Mouse (Mus musculus): ENCODE measurements at regions not wholly inside any gene's neighbourhood (a gene's known extent, or its start where the extent isn't known, plus 50 kb on each side); places are given as distances from the start of the nearest gene placed in this dataset.
"Not testable (repeated sequence)": the region's sequence is repeated elsewhere in the genome, so short reads cannot be mapped to it uniquely, and the experiment has no call there.

- H3ac ChIP-seq (ENCODE audit: control insufficient read depth, insufficient read length), result no peak overlapping the region
- no peak overlapping the region for H3K4me2 ChIP-seq (ENCODE audit: low read depth)
- no peak overlapping the region for H3K4me3 ChIP-seq
- TF ChIP-seq CEBPB (IDR thresholded peaks at IDR 0.05; ENCODE audit: insufficient read depth, poor library complexity, severe bottlenecking), result no peak
- no peak for TF ChIP-seq REST (IDR thresholded peaks at IDR 0.05; ENCODE audit: insufficient read depth, insufficient read length)
- TF ChIP-seq MYOG (IDR thresholded peaks at IDR 0.05; ENCODE audit: control insufficient read depth in 1 of 3, insufficient read depth in 1 of 3, insufficient read length in 2 of 3, low read depth in 2 of 3), result no peak
- TF ChIP-seq E2F4 (IDR thresholded peaks at IDR 0.05; ENCODE audit: insufficient read depth), result no peak
- TF ChIP-seq TCF12 (IDR thresholded peaks at IDR 0.05; ENCODE audit: insufficient read depth, poor library complexity, severe bottlenecking), result no peak
- no peaks in the 10 kb centered on the region for H3K79me2 ChIP-seq (ENCODE audit: control insufficient read depth, insufficient read depth)
- no peaks in the 10 kb centered on the region for H3K27me3 ChIP-seq (ENCODE audit: control insufficient read depth, insufficient read depth, insufficient read length)
- H3K36me3 ChIP-seq (ENCODE audit: control insufficient read depth, insufficient read depth), result no peaks in the 10 kb centered on the region
Observed at GRCm38 (mm10) chr17:66206074-66206473, 82.8 kb downstream of the Ddx11 start.

DNA sequence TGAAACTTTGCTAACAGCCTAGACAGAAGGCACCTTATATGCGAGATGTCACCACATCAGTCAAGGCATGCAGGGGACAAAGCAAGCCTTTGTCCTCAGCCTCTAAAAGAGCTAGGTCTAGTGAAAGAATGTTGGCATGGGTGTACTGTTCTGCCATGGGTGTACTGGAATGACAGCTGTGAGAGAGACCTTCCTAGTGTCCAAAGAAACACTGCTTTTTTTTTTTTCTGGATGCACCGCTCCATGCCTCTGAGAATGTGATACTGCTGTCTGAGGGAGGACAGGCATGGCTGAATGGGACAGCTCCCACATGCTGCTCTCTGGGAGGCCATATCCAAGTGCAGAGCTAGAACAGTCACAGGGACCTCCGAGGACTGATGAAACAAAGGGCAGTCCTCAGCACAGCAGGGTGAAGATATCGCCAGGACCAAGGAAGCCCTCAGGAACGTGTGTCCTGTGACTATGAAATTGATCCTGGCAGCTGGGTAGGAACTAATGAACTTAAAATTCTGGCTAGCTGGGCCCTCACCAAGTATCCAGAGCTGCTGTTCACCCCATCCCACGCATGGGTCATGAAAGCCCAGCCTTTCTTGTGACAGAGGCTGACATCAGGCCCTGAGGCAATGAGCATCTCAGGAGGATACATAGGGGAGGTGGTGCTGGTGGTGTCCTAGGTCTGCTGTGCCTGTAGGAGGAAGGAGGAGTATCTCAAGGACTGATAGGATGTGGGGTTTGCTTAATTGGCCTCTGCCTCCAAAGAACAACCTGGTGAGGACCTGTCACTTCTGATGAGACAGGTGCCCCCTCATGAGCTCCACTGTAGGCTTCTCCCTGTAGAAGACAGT lies 84.6 kb downstream of the Ddx11 start:
- H3K36me3 ChIP-seq (ENCODE audit: control insufficient read depth, insufficient read depth); H3K27me3 ChIP-seq (ENCODE audit: control insufficient read depth, insufficient read depth, insufficient read length); H3K4me3 ChIP-seq; H3K79me2 ChIP-seq (ENCODE audit: control insufficient read depth, insufficient read depth); H3K4me2 ChIP-seq (ENCODE audit: low read depth); H3ac ChIP-seq (ENCODE audit: control insufficient read depth, insufficient read length): not testable (repeated sequence)

GRCm38 (mm10) chr17:66208803-66209515 lies 85.6 kb downstream of the Ddx11 start:
- H3K27me3 ChIP-seq (ENCODE audit: control insufficient read depth, insufficient read depth, insufficient read length), result peaks cover 10% of the 10 kb centered on the region
- H3K79me2 ChIP-seq (ENCODE audit: control insufficient read depth, insufficient read depth); H3K4me3 ChIP-seq; H3K36me3 ChIP-seq (ENCODE audit: control insufficient read depth, insufficient read depth); H3ac ChIP-seq (ENCODE audit: control insufficient read depth, insufficient read length); H3K4me2 ChIP-seq (ENCODE audit: low read depth): not testable (repeated sequence)

DNA sequence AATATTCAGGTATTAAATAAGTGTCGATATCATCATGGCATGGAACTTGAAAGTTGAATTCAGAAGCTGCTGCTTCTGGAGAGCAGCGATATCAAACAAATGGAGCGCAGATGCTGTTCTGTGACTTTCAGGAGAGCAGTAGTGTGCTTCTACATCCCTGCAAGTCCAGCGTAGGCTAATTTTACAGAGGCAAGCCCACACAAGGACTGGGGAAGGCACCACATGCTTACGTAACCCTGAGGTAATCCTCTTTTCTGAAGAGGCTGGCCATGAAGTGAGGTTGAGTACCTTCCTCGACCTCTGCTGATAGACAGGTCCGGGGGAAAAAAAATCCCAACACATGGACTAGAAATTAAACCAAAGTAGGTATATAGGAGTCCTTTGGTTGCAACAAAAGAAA lies 88.2 kb downstream of the Ddx11 start:
- Histone ChIP-seq H3K36me3 (ENCODE audit: control insufficient read depth, insufficient read depth) (no peaks in the 10 kb centered on the region), H3K27me3 (ENCODE audit: control insufficient read depth, insufficient read depth, insufficient read length) (peaks cover 15% of the 10 kb centered on the region), H3K4me2 (ENCODE audit: low read depth) (no peak overlapping the region), H3ac (ENCODE audit: control insufficient read depth, insufficient read length) (no peak overlapping the region), H3K4me3 (no peak overlapping the region), H3K79me2 (ENCODE audit: control insufficient read depth, insufficient read depth) (no peaks in the 10 kb centered on the region)
- no peak for TF ChIP-seq MYOD1 (IDR thresholded peaks at IDR 0.05; ENCODE audit: control insufficient read depth in 1 of 3, insufficient read length in 2 of 3, low read depth in 2 of 3)
- no peak for TF ChIP-seq CEBPB (IDR thresholded peaks at IDR 0.05; ENCODE audit: insufficient read depth, poor library complexity, severe bottlenecking)
- no peak for TF ChIP-seq USF1 (IDR thresholded peaks at IDR 0.05; ENCODE audit: low read depth)
- no peak for TF ChIP-seq SRF (IDR thresholded peaks at IDR 0.05; ENCODE audit: control insufficient read depth, insufficient read length, low read depth)

DNA sequence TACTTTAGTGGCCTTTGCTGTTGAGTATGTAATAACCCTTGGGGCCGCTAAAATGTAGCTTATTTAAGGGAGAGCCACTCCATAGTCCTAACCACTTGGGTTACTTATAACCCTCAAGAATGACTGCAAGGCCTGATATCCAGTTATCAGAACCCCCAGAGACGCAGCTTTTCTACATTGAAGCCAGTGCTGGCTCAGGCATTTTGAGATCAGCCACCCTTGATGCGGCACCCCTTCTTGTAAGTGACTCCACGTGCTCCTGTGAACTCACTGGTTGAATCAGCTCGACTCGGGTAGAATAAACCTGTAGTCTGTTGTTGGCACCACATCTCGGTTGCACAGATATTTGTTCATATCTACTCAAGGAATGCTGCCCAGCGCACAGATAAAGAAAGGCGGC lies 89.3 kb downstream of the Ddx11 start:
- H3K4me2 ChIP-seq (ENCODE audit: low read depth), result no peak overlapping the region
- no peak for TF ChIP-seq POLR2A (IDR thresholded peaks at IDR 0.05; ENCODE audit: insufficient read length, low read depth)
- TF ChIP-seq TCF3 (IDR thresholded peaks at IDR 0.05; ENCODE audit: insufficient read length, low read depth), result no peak
- TF ChIP-seq E2F4 (IDR thresholded peaks at IDR 0.05; ENCODE audit: insufficient read depth), result no peak
- TF ChIP-seq MAX (IDR thresholded peaks at IDR 0.05; ENCODE audit: low read depth), result no peak
- no peak for TF ChIP-seq USF1 (IDR thresholded peaks at IDR 0.05; ENCODE audit: low read depth)
- no peak for TF ChIP-seq TCF12 (IDR thresholded peaks at IDR 0.05; ENCODE audit: insufficient read depth, poor library complexity, severe bottlenecking)
- no peak for TF ChIP-seq SRF (IDR thresholded peaks at IDR 0.05; ENCODE audit: control insufficient read depth, insufficient read length, low read depth)
- no peak for TF ChIP-seq REST (IDR thresholded peaks at IDR 0.05; ENCODE audit: insufficient read depth, insufficient read length)
- no peak for TF ChIP-seq MYOD1 (IDR thresholded peaks at IDR 0.05; ENCODE audit: control insufficient read depth in 1 of 3, insufficient read length in 2 of 3, low read depth in 2 of 3)
- no peak for TF ChIP-seq MYOG (IDR thresholded peaks at IDR 0.05; ENCODE audit: control insufficient read depth in 1 of 3, insufficient read depth in 1 of 3, insufficient read length in 2 of 3, low read depth in 2 of 3)

DNA sequence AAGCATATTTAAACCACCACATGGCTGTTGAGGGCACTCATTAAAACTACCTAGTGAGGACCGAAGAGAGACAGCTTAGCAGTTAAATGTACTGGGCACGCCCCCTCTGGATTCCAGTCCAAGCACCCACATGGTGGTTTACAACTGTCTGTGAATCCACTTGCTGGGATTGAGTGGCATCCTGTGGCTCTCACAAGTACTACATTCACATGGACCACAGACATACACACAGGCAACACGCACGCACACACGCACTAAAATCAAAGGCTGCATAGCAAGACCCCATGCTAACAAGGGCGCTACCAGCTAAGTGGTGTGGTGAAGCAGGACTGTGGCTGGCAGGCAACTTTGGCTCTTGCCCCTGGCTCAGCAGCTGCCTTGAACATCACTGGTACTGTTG lies 95.0 kb downstream of the Ddx11 start:
- Histone ChIP-seq H3K36me3 (ENCODE audit: control insufficient read depth, insufficient read depth) (no peaks in the 10 kb centered on the region), H3K4me2 (ENCODE audit: low read depth) (no peak overlapping the region), H3K79me2 (ENCODE audit: control insufficient read depth, insufficient read depth) (no peaks in the 10 kb centered on the region), H3ac (ENCODE audit: control insufficient read depth, insufficient read length) (no peak overlapping the region), H3K27me3 (ENCODE audit: control insufficient read depth, insufficient read depth, insufficient read length) (peaks cover 8% of the 10 kb centered on the region), H3K4me3 (no peak overlapping the region)
- no peak for TF ChIP-seq MYOD1 (IDR thresholded peaks at IDR 0.05; ENCODE audit: control insufficient read depth in 1 of 3, insufficient read length in 2 of 3, low read depth in 2 of 3)
- TF ChIP-seq REST (IDR thresholded peaks at IDR 0.05; ENCODE audit: insufficient read depth, insufficient read length), result no peak
- TF ChIP-seq POLR2A (IDR thresholded peaks at IDR 0.05; ENCODE audit: insufficient read length, low read depth), result no peak
- TF ChIP-seq USF1 (IDR thresholded peaks at IDR 0.05; ENCODE audit: low read depth), result no peak
- no peak for TF ChIP-seq E2F4 (IDR thresholded peaks at IDR 0.05; ENCODE audit: insufficient read depth)
- TF ChIP-seq SRF (IDR thresholded peaks at IDR 0.05; ENCODE audit: control insufficient read depth, insufficient read length, low read depth), result no peak
- no peak for TF ChIP-seq MYOG (IDR thresholded peaks at IDR 0.05; ENCODE audit: control insufficient read depth in 1 of 3, insufficient read depth in 1 of 3, insufficient read length in 2 of 3, low read depth in 2 of 3)
- TF ChIP-seq POLR2AphosphoS2 (IDR thresholded peaks at IDR 0.05; ENCODE audit: insufficient read length, low read depth), result no peak
- TF ChIP-seq TCF3 (IDR thresholded peaks at IDR 0.05; ENCODE audit: insufficient read length, low read depth), result no peak

More for the DNA sequence above, 89.3 kb downstream of the Ddx11 start:
- no peak overlapping the region for H3ac ChIP-seq (ENCODE audit: control insufficient read depth, insufficient read length)
- H3K27me3 ChIP-seq (ENCODE audit: control insufficient read depth, insufficient read depth, insufficient read length), result peaks cover 15% of the 10 kb centered on the region
- H3K4me3 ChIP-seq, result no peak overlapping the region
- H3K36me3 ChIP-seq (ENCODE audit: control insufficient read depth, insufficient read depth), result no peaks in the 10 kb centered on the region
- no peaks in the 10 kb centered on the region for H3K79me2 ChIP-seq (ENCODE audit: control insufficient read depth, insufficient read depth)
